Mouse (Mus musculus) cerebellum, postnatal 4 days (tissue): Measurements from ENCODE around the gene Zc3h4.

ENCODE experiments used
- DNase-seq, 2 experiments: peaks; one replicate each; pipeline ENCODE4 v3.0.0; 2022; ENCODE audit warnings: low spot score in 2 of 2, mixed read lengths in 1 of 2

Gene Zc3h4

DNA sequence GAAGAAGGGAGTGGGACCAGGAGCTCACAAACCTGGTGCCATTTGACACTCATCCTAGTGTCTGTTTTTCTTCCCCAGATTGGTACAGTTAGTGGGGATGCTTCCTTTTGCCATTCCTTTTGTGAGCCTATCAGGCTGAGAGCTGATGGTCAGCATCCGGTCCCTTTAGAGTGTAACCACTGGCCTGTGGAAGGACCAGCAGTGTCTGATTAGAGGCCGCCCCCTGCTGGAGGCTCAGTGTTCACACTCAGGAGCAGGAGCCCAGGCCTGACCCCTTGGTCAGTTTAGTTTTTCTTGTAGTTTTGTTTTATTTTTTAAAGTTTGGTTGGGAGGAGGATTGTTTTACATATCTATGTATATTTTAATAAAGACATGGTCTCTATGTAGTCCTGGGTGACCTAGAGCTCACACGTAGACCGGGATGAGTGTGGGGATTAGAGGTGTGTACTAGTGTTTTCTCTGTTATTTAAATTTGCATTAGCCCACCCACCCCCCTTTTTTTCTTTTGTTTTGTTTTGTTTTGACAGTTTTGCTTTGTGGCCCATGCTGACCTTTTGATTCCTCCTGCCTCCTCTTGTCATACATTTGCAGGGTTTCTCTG lies 25.5 kb downstream of the Zc3h4 start:
- DNase-seq = peak; percentile 51 to 77

DNA sequence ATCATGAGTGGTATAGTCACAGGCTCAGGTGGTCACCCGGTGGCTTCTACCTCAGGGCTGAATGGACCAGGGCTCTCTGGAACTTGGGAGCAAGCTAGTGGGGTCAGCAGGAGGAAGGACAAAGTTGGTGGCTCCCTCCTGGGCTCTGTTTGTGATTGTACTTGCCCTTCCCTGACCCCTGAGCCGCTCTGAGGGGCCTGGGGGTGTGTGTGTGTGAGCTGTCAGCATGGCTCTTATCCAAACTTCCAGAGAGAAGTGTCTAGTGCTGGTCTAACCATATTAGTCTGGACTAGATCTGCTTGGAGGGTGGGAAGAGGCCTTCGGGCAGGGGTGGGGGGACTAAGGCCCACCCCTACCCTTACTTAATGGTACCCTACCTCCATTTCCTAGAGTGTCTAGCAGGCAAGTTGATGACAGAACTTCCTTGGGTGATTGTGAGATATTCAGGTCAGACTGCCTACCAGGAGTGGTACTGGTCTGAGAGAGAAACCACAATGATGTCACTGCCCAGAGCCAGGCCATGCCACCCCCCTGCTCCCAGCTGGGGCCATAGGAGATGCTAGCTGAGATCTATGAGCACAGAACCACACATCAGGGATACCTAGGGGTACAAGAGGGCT lies 32.8 kb downstream of the Zc3h4 start:
- DNase-seq = no peak

DNA sequence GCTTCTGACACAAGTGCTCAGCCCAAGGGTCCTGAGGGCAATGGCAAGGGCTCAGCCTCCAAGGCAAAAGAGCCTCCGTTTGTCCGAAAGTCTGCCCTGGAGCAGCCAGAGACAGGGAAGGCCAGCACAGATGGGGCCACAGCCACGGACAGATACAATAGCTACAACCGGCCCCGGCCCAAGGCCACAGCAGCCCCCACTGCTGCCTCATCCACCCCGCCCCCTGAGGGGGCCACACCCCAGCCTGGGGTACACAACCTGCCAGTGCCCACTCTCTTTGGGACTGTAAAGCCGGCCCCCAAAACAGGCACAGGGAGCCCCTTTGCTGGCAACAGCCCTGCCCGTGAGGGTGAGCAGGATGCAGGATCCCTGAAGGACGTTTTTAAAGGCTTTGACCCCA lies 34.4 kb downstream of the Zc3h4 start:
- DNase-seq = no peak

DNA sequence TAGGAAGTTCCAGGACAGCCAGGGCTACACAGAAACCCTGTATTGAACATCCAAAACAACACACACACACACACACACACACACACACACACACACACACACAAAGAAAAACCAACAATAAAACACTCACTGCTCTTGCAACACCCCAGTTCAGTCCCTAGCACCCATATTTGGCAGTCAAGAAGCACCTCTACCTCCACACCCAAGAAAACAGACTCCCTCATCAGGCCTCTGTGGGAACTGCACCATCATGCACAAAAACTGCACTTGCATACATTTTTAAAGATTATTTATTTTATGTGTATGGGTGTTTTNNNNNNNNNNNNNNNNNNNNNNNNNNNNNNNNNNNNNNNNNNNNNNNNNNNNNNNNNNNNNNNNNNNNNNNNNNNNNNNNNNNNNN lies 40.5 kb downstream of the Zc3h4 start:
- DNase-seq = no peak

DNA sequence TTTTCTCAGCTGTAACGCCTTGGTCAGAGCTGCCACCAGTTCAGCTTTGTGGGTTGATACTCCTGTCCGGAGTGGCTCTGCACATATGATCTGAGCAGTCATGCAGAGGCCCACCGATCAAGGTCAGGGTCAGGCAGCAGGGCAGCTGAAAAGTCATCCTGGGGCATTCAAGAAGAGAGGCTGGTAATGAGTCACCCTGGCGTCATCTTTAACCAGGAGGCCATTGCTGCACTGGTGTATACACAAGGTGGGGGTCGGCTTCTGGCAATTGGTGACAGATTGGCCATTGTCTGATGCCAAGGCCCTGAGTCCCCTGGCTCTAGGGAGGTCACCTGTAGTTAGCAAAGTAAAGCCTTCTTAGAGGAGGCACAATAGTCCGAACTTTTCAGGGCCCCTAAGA lies 50.9 kb downstream of the Zc3h4 start:
- DNase-seq = no peak

DNA sequence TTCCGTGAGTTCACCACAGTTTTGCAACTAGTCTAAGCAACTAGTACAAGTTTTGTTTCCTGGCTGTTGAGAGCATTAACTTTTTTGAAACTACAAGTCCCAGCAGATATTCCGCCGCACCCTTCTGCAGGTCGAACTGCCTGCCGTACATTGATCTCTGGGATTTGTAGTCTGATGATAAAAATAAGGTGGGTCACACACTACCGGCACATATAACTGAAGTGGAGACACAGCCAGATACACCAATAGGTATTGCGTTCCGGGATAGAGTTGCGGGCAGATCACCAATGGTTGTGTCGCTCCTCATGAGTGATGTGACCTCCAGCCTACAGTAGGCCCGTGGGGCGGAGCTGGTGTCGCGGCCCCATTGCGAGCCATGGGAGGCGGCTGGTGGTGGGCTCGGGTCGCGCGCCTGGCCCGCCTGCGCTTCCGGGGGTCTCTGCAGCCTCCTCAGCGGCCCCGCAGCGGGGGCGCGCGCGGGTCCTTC lies 51.9 kb downstream of the Zc3h4 start, which contains the start of gene Tmem160:
Gene Tmem160, plus strand, starts transcription at position 193 of the 487 bp plus-strand sequence.
- DNase-seq = peak; percentile 69 to 83

DNA sequence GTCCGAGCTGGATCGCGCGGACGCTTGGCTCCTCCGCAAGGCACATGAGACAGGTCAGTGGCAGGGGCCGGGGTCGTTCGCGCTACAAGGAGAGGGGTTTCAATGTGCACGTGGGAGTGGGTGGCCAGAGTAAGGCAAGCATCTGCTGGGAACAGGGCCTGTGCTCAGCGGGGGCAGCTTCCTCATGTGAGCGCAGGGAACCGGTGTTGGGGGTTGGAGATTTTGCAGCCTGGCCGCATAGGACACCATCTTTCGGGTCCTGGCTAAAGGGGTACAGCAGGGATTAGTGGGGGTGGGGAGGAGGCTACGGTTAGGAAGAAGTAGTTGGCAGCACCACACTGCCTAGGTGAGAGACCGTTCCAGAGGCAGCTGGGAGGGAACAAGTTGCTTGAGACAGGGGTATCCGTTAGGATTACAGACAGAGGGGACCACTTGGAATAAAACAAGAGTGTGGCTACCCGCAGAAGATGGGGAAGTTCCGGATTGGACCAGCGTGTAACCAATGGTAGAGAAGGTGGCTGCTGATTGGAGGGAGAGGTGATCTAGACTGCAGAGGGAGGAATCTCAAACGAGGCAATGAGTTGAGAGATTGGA lies 52.5 kb downstream of the Zc3h4 start:
- DNase-seq = peak in 1 of 2 experiments; percentile 39

DNA sequence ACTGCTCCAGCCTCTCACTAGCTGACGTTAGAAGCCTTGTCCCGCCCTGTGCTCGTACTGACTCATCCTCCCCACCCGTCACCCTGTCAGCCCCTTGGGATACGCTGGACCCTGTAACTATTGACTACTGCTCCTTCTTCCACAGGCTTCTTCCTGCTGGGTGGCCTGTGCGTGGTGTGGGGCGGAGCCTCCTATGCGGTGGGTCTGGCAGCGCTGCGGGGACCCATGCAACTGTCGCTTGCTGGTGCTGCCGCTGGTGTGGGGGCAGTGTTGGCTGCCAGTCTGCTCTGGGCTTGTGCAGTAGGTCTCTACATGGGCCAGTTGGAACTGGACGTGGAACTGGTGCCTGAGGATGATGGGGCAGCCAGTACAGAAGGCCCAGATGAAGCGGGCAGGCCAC lies 54.3 kb downstream of the Zc3h4 start:
- no peak for DNase-seq

DNA sequence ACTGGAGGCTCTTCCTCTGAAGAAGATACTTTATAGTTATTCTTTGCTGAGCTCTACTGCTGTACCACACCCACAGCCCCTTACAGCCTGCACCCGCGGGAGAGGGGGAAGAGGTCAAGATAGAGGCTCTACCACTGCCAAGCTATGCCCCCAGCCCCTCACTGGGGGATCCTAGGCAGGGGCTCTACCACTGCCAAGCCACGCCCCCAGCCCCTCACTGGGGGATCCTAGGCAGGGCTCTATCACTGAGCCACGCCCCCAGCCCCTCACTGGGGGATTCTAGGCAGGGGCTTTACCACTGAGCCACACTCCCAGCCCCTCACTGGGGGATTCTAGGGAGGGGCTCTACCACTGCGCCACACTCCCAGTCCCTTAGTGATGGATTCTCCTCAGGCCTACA lies 55.6 kb downstream of the Zc3h4 start:
- DNase-seq = no peak

DNA sequence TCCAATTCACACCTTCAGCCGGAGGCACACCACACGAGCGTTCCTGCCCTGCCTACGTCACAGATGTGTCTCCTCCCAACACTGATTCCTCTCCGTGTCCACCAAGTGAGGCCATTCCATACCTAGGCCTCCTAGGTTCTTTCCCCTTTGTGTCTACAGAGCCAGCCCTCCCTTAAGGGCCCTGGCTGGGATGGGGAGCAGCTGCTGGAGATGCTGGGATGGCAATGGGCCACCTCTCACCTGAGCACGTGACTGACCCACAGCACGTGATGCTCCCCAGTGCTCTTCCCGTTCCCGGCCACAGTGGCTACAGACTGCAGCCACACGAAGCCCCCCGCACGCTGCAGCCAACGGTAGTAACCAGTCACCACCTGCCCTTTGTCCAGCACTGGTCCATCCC lies 59.9 kb downstream of the Zc3h4 start:
- DNase-seq = no peak

DNA sequence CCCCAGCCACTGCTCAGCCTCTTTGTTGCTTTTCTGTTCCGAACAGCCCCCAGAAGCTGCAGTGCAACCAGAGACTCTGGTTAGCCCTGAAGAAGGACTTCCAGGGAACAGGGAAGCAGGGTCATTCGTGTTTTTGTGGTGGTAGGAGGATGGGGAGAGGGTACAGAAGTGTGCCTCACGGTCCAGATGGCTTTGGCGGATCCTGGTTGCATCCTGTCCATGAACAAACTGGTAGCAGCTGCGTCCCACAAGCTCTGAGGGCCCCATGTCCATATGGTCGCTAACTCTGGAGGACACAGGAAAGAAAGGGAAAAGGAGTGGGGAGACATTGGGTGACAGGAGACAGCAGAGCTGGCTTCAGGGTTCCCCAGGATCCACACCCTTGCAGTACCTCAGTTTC lies 60.4 kb downstream of the Zc3h4 start:
- no peak for DNase-seq

DNA sequence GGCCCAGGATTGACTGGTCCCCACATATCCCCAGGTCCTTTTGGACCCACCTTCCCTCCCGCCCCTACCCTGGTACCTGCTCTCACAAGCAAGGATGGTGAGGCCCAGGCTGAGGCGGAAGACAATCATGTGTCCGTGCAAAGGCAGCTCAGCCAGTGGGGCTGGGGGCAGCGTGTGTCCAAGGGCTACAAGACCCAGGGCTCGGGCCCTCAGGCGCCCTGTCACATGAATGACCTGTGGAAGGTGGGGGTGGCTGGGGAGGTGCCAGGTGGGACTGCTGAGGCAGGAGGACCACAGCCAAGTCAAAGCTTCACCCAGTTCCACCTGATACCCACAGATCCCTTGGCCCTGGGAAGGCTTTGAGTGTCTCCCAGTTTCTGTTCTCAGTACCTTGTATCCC lies 61.0 kb downstream of the Zc3h4 start:
- no peak for DNase-seq

DNA sequence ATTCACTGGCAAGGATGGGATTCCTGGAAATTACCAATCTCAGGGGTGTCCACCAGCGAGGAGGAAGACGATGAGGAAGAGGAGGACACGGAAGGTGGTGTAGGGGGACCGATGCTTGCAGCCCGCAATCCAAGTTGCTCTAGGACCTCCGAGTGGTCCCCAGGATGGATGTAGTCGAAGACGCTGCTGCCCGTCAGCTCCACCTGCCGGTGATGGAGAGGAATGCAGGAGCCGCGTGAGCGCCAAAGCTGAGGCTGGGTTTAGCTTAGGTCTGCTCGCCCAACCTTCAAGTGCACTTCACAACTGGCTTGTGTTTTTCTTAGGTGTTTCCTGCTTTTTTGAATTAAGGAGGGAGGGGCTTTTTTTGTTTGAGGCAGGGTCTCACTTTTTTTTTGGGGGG lies 62.5 kb downstream of the Zc3h4 start:
- DNase-seq = peak; percentile 88 to 92

DNA sequence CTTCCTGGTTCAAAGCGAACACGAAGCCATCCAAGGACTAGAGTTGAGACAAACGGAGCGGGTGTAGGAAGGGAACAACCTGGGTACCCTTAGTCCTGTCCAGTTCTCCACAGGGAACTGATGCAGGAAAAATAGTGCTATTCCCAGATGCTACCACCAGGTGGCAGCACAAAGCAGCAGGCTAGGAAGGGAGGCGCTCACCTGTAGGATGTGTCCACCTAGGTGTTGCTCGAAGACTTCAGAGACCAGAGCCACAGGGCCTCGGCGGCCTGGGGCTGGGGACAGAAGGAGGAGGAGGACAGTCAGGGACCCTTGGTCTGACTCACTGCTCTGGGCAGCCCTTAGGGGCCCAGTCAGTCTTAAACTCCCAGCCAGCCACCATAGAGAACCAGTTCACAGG lies 64.5 kb downstream of the Zc3h4 start:
- DNase-seq = peak; percentile 62 to 80

DNA sequence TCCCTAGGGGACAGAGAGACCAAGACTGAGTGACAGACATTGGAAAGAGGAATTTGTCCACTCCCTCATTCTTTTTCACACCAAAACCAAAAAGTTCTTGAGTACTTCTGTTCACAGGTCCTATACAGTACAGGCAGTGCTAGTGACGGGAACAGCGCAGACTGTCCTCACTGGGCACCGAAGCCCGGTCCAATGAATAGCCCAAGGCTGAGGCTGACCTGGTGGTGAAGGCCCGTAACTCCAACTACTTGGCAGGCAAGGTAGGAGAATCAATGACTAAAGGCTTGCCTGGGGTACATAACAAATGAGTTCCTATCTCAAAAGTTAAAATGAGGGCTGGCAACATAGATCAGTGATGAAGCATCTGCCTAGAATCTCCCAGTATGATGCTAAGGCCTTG lies 64.9 kb downstream of the Zc3h4 start:
- DNase-seq = no peak

DNA sequence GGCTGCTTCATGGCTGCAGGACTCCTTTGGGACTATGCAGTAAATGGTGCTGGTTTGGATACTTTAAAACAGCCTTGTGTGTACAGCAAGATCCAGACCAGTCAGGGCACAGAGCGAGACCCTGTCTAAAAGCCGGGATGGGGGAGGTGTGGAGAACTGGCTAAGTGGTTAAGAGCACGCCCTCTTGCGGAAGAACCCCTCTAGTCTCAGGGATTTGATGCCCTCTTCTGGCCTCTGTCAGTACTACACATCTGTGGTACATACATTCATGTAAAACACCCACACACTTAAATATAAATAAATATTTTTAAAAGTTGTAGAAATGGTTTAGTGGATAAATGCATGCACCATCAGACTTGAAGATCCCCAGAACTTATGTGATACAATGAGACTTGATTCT lies 65.9 kb downstream of the Zc3h4 start:
- DNase-seq = no peak

DNA sequence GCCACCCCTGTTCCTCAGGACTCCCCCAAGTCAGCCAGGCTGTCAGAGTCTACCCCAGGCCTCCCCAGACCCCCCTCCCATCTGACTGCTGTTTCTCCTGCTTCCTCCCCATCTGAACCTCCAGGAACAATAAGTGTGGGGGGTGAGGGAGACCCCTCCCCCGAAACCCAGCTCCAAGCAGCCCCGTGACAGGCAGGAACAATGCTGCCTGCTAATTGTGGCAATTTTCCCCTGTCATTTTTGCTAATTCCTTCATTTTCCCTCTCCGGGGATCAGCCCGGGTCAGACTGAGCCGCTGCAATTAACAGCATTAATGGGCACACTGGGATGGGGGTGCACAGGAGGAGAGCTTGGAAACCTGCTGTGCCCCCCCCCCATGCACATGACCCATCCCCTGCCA lies 67.4 kb downstream of the Zc3h4 start:
- no peak for DNase-seq

DNA sequence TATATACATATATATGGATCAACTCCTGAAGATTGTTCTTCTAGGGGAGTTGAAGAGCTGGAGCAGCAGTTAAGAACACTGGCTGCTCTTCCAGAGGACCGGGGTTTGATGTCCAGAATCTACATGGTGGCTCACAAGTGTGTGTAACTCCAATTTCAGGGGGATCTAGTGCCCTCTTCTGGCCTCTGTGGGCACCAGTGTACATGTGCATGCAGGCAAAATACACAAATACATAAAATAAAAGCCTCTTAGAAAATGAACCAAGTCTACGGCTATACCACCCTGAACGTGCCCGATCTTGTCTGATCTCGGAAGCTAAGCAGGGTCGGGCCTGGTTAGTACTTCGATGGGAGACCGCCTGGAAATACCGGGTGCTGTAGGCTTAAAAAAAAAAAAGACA lies 70.8 kb downstream of the Zc3h4 start:
- DNase-seq = no peak

DNA sequence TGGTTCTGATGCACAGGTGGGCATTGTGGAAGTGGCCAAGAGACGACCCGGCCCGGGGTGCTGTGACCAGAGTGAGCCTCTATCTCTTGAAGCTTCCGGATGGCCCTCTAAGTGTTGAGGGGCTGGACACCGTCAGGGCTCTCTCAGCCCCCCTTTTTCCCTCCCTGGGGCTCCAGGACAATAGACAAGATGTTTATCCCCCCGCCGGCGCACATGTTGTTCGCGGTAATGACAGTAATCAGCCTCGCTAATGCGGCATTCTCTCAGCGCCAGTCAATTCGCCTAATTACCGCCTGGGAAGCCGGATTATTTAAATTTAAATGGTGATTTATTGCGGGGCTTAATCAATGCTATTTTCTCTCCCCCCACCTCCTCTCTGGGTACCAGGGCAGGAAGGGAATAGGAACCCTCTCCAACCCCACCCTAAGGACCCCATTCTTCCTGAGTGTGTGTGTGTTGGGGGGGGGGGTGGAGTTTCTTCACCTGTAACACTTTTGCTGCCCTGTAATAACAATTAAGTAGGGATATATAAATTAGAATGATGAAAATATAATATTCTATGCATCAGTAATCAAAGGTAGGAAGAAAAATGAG lies 71.5 kb downstream of the Zc3h4 start:
- DNase-seq = no peak

DNA sequence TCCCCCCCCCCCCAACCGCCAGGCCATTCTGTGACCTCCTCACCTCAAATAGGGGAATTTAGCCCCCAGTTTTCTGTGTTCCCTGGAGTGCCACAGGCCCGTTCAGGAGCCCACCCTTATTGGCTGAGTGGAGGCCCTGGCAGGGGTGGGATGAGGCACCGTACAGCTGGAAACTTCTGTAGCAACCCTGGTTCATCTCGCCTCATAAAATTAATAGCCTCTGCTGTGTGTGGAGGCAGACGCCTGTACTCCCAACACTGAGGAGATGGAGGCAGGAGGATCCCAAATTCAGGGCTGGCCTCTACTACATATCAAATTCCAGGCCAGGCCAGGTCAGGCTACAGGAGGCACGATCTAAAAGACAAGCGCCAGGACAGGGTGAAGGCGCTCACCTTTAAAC lies 73.1 kb downstream of the Zc3h4 start:
- DNase-seq = no peak

DNA sequence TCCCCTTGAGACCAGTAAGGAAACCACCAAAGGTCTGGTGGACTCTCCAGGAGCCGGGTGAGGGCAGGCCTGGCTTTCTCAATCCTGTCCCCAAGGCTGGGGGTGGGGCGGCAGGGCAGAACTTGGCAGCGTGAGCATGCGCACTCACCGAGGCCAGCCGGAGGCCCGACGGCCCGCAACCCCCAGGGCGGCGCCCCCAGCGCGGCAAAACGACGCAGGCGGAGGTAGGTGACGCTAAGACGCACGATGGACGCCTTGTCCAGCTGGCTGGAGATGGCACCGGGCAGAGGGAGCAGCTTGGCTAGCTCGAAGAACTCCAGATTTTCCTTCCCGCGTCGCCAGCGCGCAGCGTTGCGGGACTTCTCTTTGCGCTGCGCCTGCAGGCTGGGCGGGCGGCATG lies 73.7 kb downstream of the Zc3h4 start:
- DNase-seq = no peak

DNA sequence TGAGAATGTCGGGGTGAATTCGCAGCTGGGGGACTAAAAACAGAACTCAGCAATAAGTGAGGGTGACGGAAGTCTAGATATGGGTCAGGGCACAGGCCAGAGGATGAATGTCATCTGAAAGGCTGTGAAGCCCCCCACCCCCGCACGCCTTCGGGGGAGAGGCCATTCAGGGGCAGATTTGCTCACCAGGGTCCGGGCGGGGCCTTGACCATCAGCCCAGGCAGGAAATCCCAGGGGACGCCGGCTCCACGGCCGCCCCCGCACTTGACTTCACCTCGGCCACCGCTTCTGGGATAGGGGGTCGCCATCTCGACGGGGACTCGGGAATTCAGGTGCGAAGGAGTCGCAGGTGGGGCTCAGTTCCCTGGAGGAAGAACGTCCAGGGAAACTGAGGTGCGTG lies 74.6 kb downstream of the Zc3h4 start:
- no peak for DNase-seq
